Mouse (Mus musculus): Measurements from ENCODE around the gene Grik1. TPM values are rescaled to one million over a fixed set of nuclear protein-coding genes. Genes with fewer than 3 reads are reported as not detected.

The Grik1 gene
- polyA plus RNA-seq, 1 experiment from 2014 or later = 14.0 TPM

DNA sequence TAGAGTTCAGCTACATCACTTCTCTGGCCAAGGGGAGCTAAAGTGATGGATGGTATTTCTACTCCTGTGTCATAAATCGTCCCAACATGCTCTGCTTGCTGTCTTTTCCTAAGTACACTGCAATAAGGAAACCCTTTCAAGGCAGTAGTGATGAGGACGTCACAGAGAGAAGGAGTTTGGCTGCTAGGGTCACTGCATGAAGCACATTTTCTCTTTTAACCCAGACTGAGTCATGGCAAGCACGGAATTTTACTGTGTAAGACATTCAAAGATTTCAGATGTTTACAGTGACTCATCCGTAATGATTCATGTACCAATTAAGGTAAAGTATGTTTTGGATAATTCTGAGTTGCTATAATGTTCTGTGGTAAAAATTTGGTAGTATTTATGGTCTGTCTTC lies 374.9 kb downstream of the Grik1 start:
- WGBS = 87% methylated on average over 4 of the region's 4 CpGs

DNA sequence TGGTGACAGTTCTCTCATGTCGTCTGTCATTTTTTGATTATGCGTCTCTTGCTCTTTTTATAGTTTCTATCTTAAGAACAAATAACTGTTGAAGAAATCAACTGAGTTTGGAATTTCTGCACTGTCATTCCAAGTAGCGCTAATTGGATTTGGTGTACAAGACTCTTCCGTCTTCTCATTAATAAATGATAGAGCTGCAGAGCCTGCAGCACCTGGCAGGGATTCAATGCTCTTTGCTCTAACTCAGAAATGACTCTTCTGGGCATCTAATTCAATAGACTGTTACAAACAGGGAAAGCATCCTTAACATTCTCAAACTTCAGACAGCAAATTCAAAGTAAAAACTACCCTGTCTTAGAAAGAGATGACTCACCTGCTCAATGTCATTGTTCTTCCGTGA lies 376.3 kb downstream of the Grik1 start:
- no peaks in the 10 kb centered on the region for H3K27me3 ChIP-seq
- H3K9me3 ChIP-seq = no peaks in the 10 kb centered on the region
- H3K4me2 ChIP-seq (replicated peaks) = no peak overlapping the region
- no peak overlapping the region for H3K4me3 ChIP-seq (replicated peaks)
- no peak for ATAC-seq
- no peak overlapping the region for H3K9ac ChIP-seq (replicated peaks)
- H3K36me3 ChIP-seq = no peaks in the 10 kb centered on the region
- peaks cover 23% of the 10 kb centered on the region for H3K4me1 ChIP-seq (replicated peaks)
- 86% methylated on average over 5 of the region's 5 CpGs for WGBS
- no peak overlapping the region for H3K27ac ChIP-seq

More for the DNA sequence above, 374.9 kb downstream of the Grik1 start:
- Histone ChIP-seq H3K9ac (replicated peaks) (no peak overlapping the region), H3K4me3 (replicated peaks) (no peak overlapping the region), H3K27ac (no peak overlapping the region), H3K4me2 (replicated peaks) (no peak overlapping the region), H3K4me1 (replicated peaks) (peaks cover 23% of the 10 kb centered on the region), H3K27me3 (no peaks in the 10 kb centered on the region), H3K36me3 (no peaks in the 10 kb centered on the region), H3K9me3 (no peaks in the 10 kb centered on the region)
- no peak for ATAC-seq

GRCm38 (mm10) chr16:87911201-87911600 lies 378.9 kb downstream of the Grik1 start:
- no peak overlapping the region for H3K9ac ChIP-seq (replicated peaks)
- no peak overlapping the region for H3K27ac ChIP-seq
- H3K4me3 ChIP-seq (replicated peaks) = no peak overlapping the region
- H3K36me3 ChIP-seq = no peaks in the 10 kb centered on the region
- ATAC-seq = no peak
- 59% methylated on average over 2 of the region's 2 CpGs for WGBS
- H3K9me3 ChIP-seq = no peaks in the 10 kb centered on the region
- H3K4me1 ChIP-seq (replicated peaks) = peaks cover 4% of the 10 kb centered on the region
- H3K4me2 ChIP-seq (replicated peaks) = no peak overlapping the region
- H3K27me3 ChIP-seq = no peaks in the 10 kb centered on the region

GRCm38 (mm10) chr16:87902049-87902448 lies 388.0 kb downstream of the Grik1 start:
- Histone ChIP-seq H3K36me3 (no peaks in the 10 kb centered on the region), H3K27ac (no peak overlapping the region), H3K4me3 (replicated peaks) (no peak overlapping the region), H3K4me1 (replicated peaks) (no peaks in the 10 kb centered on the region), H3K9me3 (no peaks in the 10 kb centered on the region), H3K27me3 (no peaks in the 10 kb centered on the region), H3K9ac (replicated peaks) (no peak overlapping the region), H3K4me2 (replicated peaks) (no peak overlapping the region)
- WGBS = 76% methylated on average over 9 of the region's 9 CpGs
- ATAC-seq = no peak

DNA sequence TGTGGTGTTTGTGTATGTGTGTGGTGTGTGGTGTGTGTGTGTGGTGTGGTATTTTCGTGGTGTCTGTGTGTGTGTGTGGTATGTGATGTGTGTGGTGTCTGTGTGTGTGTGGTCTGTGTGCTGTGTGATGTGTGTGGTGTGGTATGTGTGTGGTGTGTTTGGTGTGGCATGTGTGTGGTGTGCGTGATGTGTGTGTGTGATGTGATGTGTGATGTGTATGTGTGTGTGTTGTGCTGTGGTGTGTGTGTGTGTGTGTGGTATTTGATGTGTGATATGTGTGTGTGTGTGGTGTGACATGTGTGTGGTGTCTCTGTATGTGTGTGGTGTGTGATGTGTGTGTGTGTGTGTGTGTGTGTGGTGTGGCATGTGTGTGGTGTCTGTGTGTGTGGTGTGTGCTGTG lies 388.9 kb downstream of the Grik1 start:
- no peak overlapping the region for H3K27ac ChIP-seq
- no peak for ATAC-seq
- no peak overlapping the region for H3K9ac ChIP-seq (replicated peaks)
- no peaks in the 10 kb centered on the region for H3K27me3 ChIP-seq
- no peaks in the 10 kb centered on the region for H3K4me1 ChIP-seq (replicated peaks)
- H3K9me3 ChIP-seq = no peaks in the 10 kb centered on the region
- 91% methylated on average over 2 of the region's 2 CpGs for WGBS
- no peak overlapping the region for H3K4me3 ChIP-seq (replicated peaks)
- no peaks in the 10 kb centered on the region for H3K36me3 ChIP-seq
- no peak overlapping the region for H3K4me2 ChIP-seq (replicated peaks)

DNA sequence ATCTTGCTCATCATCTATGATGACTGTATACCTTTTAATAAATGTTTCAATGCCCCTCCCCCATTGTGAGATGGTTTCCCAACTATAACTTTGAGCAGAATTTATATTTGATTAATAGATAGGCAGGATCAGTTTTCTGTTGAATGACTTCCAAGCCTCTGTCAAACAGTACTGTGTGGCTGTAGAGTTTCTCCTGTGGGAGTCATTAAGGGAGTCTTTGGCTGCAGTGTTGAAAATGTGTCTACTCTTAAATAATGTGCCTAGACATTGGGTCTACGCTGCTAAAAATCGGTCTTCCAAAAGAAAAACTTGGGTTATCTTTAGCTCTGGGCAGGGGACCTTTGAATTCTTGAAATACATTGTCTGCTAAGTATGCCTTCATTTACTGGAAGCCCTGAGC lies 414.1 kb downstream of the Grik1 start:
- Histone ChIP-seq H3K4me1 (replicated peaks) (no peaks in the 10 kb centered on the region), H3K9ac (replicated peaks) (no peak overlapping the region), H3K4me3 (replicated peaks) (no peak overlapping the region), H3K27ac (no peak overlapping the region), H3K36me3 (no peaks in the 10 kb centered on the region), H3K9me3 (no peaks in the 10 kb centered on the region), H3K4me2 (replicated peaks) (no peak overlapping the region), H3K27me3 (no peaks in the 10 kb centered on the region)
- ATAC-seq = no peak
- WGBS = 95% methylated on average over 2 of the region's 2 CpGs

GRCm38 (mm10) chr16:87864526-87864925 lies 425.5 kb downstream of the Grik1 start:
- Histone ChIP-seq H3K27ac (no peak overlapping the region), H3K9ac (replicated peaks) (no peak overlapping the region), H3K4me1 (replicated peaks) (no peaks in the 10 kb centered on the region), H3K27me3 (no peaks in the 10 kb centered on the region), H3K9me3 (no peaks in the 10 kb centered on the region), H3K36me3 (no peaks in the 10 kb centered on the region), H3K4me3 (replicated peaks) (no peak overlapping the region), H3K4me2 (replicated peaks) (no peak overlapping the region)
- ATAC-seq = no peak
- WGBS = 84% methylated on average over 6 of the region's 6 CpGs

DNA sequence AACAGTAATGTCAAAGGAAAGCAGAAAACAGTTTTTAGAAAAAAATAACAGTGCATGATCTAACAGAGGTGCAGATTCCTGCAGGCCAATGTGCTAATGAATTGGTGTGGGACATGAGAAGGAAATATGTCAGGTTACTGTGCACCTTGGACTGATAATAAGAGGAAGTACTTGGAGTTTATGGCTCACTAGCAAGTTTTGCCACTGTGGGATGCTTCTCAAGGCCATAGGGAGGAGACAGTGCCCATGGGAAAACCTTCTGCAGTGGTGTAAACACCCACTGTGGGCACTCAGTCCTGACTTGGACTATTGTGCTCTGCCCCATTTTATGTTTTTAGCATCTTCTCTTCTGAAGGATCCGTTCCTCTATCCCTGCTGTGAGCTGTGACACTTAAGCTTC lies 428.3 kb downstream of the Grik1 start:
- H3K4me1 ChIP-seq (replicated peaks) = no peaks in the 10 kb centered on the region
- H3K9me3 ChIP-seq = no peaks in the 10 kb centered on the region
- 33% methylated on average over 1 of the region's 1 CpGs for WGBS
- no peak for ATAC-seq
- no peaks in the 10 kb centered on the region for H3K36me3 ChIP-seq
- no peak overlapping the region for H3K27ac ChIP-seq
- H3K4me3 ChIP-seq (replicated peaks) = no peak overlapping the region
- H3K9ac ChIP-seq (replicated peaks) = no peak overlapping the region
- no peaks in the 10 kb centered on the region for H3K27me3 ChIP-seq
- no peak overlapping the region for H3K4me2 ChIP-seq (replicated peaks)

DNA sequence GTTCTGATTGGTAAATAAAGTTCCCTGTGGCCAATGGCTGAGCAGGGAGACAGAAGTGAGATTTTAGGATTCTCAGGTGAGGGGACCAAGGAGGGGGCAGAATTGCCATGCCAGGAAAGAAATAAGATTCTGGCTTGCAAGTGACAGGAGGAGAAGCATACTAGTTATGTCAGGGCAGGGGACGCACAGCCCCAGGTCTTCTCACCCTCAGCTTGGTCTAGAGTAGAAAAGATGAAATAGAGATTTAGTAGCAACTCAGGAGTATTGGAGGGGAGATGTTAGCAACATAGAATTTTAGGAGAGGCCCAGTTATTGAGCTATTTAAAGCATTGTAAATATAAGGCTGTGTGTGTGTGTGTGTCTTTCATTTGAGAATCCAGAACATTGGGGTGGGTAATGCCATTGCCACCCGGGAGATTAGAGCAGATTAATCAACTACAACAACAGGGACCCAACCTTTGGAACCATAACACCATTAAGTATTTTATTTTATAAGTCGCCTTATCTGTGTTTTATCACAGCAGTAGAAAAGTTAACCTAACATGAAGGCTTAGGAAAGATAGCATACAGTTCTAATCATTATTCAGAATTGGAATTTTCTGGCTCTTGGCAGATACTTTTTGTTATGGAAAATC lies 436.5 kb downstream of the Grik1 start:
- Histone ChIP-seq H3K27me3 (no peaks in the 10 kb centered on the region), H3K4me2 (replicated peaks) (no peak overlapping the region), H3K36me3 (no peaks in the 10 kb centered on the region), H3K4me1 (replicated peaks) (peaks cover 3% of the 10 kb centered on the region; the same call in 1 of the 2 replicates), H3K27ac (no peak overlapping the region), H3K4me3 (replicated peaks) (no peak overlapping the region), H3K9me3 (no peaks in the 10 kb centered on the region), H3K9ac (replicated peaks) (no peak overlapping the region)
- ATAC-seq = no peak
- 93% methylated on average over 3 of the region's 3 CpGs for WGBS

DNA sequence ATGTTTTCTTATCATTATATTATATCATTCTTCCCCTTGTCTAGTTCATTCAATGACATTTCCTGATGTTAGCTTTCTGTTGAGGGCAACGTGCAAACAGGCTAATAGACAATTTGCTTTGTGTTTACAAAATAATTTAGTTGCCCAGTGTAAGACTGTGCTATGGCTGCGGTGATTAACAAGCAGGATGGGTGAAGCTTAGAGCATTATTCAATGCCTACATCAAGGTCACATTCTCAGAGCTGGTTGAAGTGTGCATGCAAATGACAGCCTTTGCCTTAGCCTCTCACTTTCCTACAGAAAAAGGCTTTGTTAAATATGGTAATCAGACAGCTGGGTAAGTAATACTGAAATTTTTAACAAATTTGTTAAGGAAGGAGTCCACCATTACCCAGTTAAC lies 438.5 kb downstream of the Grik1 start:
- no peak overlapping the region for H3K27ac ChIP-seq
- H3K4me2 ChIP-seq (replicated peaks) = no peak overlapping the region
- no peaks in the 10 kb centered on the region for H3K27me3 ChIP-seq
- 41% methylated on average over 2 of the region's 2 CpGs for WGBS
- H3K4me3 ChIP-seq (replicated peaks) = no peak overlapping the region
- no peak for ATAC-seq
- H3K4me1 ChIP-seq (replicated peaks) = peaks cover 3% of the 10 kb centered on the region; the same call in 1 of the 2 replicates
- H3K36me3 ChIP-seq = no peaks in the 10 kb centered on the region
- H3K9ac ChIP-seq (replicated peaks) = no peak overlapping the region
- H3K9me3 ChIP-seq = no peaks in the 10 kb centered on the region

DNA sequence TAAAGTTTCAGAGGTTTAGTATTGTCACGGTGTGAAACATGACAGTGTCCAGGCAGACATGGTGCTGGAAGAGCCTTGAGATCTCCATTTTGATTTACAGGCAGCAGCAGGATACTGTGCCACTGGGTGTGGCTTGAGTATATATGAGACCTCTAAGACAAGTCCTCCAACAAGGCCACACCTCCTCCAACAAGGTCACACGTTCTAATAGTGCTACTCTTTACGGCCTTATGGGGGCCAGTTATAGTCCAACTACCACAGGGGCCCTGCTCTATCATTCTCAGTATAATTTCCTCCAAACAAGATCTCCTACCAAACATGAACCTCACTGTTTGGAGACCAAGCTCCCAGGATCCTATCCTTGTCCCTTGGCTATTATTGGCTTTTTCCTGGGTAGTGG lies 441.3 kb downstream of the Grik1 start:
- H3K27ac ChIP-seq = no peak overlapping the region
- no peaks in the 10 kb centered on the region for H3K9me3 ChIP-seq
- no peaks in the 10 kb centered on the region for H3K36me3 ChIP-seq
- no peak overlapping the region for H3K4me2 ChIP-seq (replicated peaks)
- no peak for ATAC-seq
- 91% methylated on average over 3 of the region's 3 CpGs for WGBS
- peaks cover 3% of the 10 kb centered on the region; the same call in 1 of the 2 replicates for H3K4me1 ChIP-seq (replicated peaks)
- H3K27me3 ChIP-seq = no peaks in the 10 kb centered on the region
- no peak overlapping the region for H3K9ac ChIP-seq (replicated peaks)
- no peak overlapping the region for H3K4me3 ChIP-seq (replicated peaks)
